Mouse (Mus musculus): Measurements from ENCODE around the gene Gstm7. TPM values are rescaled to one million over a fixed set of nuclear protein-coding genes. Genes with fewer than 3 reads are reported as not detected.
"Not testable (repeated sequence)": the region's sequence is repeated elsewhere in the genome, so short reads cannot be mapped to it uniquely, and the experiment has no call there.

The Gstm7 gene
- total RNA-seq, 2 experiments from 2014 or later: 7.1 to 7.3 TPM

GRCm38 (mm10) chr3:107939403-107939802, 7.8 kb upstream of the Gstm7 start:
- ATAC-seq (replicated peaks; ENCODE audit: poor library complexity, severe bottlenecking): peak; percentile 88

GRCm38 (mm10) chr3:107935888-107936287, 4.3 kb upstream of the Gstm7 start:
- ATAC-seq (replicated peaks; ENCODE audit: poor library complexity, severe bottlenecking): no peak

GRCm38 (mm10) chr3:107935268-107935667, 3.7 kb upstream of the Gstm7 start:
- ATAC-seq (replicated peaks; ENCODE audit: poor library complexity, severe bottlenecking): no peak

- ATAC-seq (replicated peaks; ENCODE audit: poor library complexity, severe bottlenecking): no peak
Measured at GRCm38 (mm10) chr3:107932128-107932527, 511 bp upstream of the Gstm7 start.

GRCm38 (mm10) chr3:107931134-107931533, 483 bp downstream of the Gstm7 start:
- ATAC-seq (replicated peaks; ENCODE audit: poor library complexity, severe bottlenecking): no peak

- no peak for ATAC-seq (replicated peaks; ENCODE audit: poor library complexity, severe bottlenecking)
Measured at GRCm38 (mm10) chr3:107929731-107930130, 1.9 kb downstream of the Gstm7 start.

- ATAC-seq (replicated peaks; ENCODE audit: poor library complexity, severe bottlenecking): no peak
Measured at GRCm38 (mm10) chr3:107929243-107929642, 2.4 kb downstream of the Gstm7 start.

- no peak for ATAC-seq (replicated peaks; ENCODE audit: poor library complexity, severe bottlenecking)
Measured at GRCm38 (mm10) chr3:107928691-107929090, 2.9 kb downstream of the Gstm7 start.

GRCm38 (mm10) chr3:107927841-107928240, 3.8 kb downstream of the Gstm7 start:
- no peak for ATAC-seq (replicated peaks; ENCODE audit: poor library complexity, severe bottlenecking)

- no peak for ATAC-seq (replicated peaks; ENCODE audit: poor library complexity, severe bottlenecking)
Measured at GRCm38 (mm10) chr3:107925335-107925734, 6.3 kb downstream of the Gstm7 start.

GRCm38 (mm10) chr3:107920348-107920747, 11.3 kb downstream of the Gstm7 start:
- ATAC-seq (replicated peaks; ENCODE audit: poor library complexity, severe bottlenecking): no peak

GRCm38 (mm10) chr3:107917783-107918408, 13.7 kb downstream of the Gstm7 start:
- peak; percentile 60 for ATAC-seq (replicated peaks; ENCODE audit: poor library complexity, severe bottlenecking)

GRCm38 (mm10) chr3:107917097-107917496, 14.5 kb downstream of the Gstm7 start:
- peak; percentile 34; the same call in 1 of the 2 replicates for ATAC-seq (replicated peaks; ENCODE audit: poor library complexity, severe bottlenecking)

- ATAC-seq (replicated peaks; ENCODE audit: poor library complexity, severe bottlenecking): no peak
Measured at GRCm38 (mm10) chr3:107916674-107917073, 14.9 kb downstream of the Gstm7 start.

GRCm38 (mm10) chr3:107905942-107906341, 25.7 kb downstream of the Gstm7 start:
- no peak for ATAC-seq (replicated peaks; ENCODE audit: poor library complexity, severe bottlenecking)

- ATAC-seq (replicated peaks; ENCODE audit: poor library complexity, severe bottlenecking): no peak
Measured at GRCm38 (mm10) chr3:107900955-107901673, 30.5 kb downstream of the Gstm7 start.

- ATAC-seq (replicated peaks; ENCODE audit: poor library complexity, severe bottlenecking): no peak
Measured at GRCm38 (mm10) chr3:107898691-107899090, 32.9 kb downstream of the Gstm7 start.

GRCm38 (mm10) chr3:107895720-107896569, 35.7 kb downstream of the Gstm7 start, which contains the start of gene Gstm5:
TSS of gene Gstm5 (plus strand) at chr3:107895821.
- ATAC-seq (replicated peaks; ENCODE audit: poor library complexity, severe bottlenecking): peak; percentile 97

- ATAC-seq (replicated peaks; ENCODE audit: poor library complexity, severe bottlenecking): peak; percentile 6; the same call in 1 of the 2 replicates
Measured at GRCm38 (mm10) chr3:107895194-107895719, 36.4 kb downstream of the Gstm7 start.

- not testable (repeated sequence) for ATAC-seq (replicated peaks; ENCODE audit: poor library complexity, severe bottlenecking)
Measured at GRCm38 (mm10) chr3:107889236-107889635, 42.4 kb downstream of the Gstm7 start.

All from granulocyte monocyte progenitor cell, adult 5-6 weeks (primary cell).